Mouse (Mus musculus): Measurements from ENCODE around the gene Capn5. TPM values are rescaled to one million over a fixed set of nuclear protein-coding genes. Genes with fewer than 3 reads are reported as not detected.

Capn5 gene
- polyA plus RNA-seq, 2 experiments from 2014 or later: 0.90 to 1.5 TPM

DNA sequence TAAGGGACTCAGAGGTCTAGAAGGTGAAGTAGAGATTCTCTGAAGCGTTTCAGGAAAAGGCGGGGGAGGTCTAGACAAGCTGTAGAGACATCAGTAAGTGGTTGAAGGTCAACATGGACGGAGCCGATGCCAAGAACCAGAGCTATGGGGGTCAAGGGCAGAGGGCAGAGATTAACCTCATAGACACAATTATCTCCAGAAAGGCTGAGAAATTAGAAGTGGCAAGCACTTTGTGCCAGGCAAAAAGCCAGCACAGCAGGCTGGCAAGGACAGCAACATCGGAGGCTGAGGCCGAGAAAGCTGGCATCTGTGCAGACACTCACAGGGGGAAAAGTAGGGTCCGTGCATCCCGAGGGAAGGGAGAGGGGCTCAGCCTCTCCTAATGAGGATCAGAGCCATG lies 30.3 kb downstream of the Capn5 start:
- no peak for ATAC-seq

DNA sequence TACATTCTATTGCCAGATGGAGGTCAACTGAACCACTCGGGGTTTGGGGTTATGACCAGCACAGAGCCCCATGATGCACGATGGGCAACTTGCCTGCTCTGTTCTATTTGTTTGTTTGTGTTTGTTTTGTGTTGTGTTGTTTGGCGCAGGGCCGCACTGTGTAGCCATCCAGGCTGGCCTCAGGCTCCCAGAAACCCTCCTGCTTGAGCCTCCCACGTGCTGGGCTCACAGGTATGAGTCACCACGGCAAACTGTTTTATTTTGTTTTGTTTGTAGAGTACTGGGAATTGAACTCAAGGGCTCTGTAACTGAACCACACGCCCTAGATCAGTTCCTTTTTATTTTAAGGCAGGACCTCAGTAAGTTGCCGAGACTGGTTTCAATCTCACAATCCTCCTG lies 31.6 kb downstream of the Capn5 start:
- no peak for ATAC-seq

- ATAC-seq: no peak
Measured at GRCm38 (mm10) chr7:98145842-98146446, 32.1 kb downstream of the Capn5 start.

- no peak for ATAC-seq
Measured at GRCm38 (mm10) chr7:98145402-98145801, 32.7 kb downstream of the Capn5 start, which contains the start of gene Omp. Gene Omp (minus strand): TSS chr7:98145502.

GRCm38 (mm10) chr7:98142648-98143047 lies 35.4 kb downstream of the Capn5 start:
- ATAC-seq: no peak

DNA sequence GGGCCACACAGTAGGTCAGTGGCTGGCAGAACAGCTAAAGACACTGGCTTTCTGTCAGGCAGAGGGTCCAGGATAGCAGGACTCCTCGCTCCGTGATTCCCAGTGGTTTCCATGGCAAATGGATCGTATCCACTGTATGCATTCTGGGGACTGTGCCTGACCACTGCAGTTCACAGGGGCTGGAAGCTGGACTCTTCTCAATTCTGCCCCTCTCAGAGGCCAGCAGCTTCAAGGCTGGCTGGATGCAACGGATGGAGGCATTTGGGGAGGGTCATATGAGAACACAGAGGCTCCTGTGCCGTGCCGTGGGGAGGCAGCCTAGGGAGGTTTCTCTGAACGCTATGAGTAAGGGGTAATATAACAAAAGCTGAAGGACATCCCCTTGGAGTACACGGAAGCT lies 35.8 kb downstream of the Capn5 start:
- ATAC-seq: no peak

DNA sequence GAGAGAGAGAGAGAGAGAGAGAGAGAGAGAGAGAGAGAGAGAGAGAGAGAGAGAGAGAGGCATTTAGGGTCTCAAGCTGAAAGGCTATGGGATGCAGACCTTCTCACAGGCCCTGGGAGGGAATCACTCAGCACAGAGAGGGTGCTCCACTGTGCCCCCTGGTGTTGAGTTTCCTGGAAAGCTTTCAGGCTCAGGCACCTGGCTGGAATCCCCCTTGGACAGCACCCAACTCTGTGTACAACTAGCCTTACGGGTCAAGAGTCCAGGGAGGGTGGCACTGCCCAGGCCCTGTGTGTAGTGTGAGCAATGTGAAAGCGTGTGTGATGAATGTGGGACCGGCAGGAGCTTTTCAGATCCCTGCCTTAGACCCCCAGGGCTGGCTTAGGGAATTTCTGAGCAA lies 36.9 kb downstream of the Capn5 start:
- no peak for ATAC-seq

- no peak for ATAC-seq
Measured at GRCm38 (mm10) chr7:98140597-98140996, 37.5 kb downstream of the Capn5 start.

- no peak for ATAC-seq
Measured at GRCm38 (mm10) chr7:98139216-98139615, 38.9 kb downstream of the Capn5 start.

DNA sequence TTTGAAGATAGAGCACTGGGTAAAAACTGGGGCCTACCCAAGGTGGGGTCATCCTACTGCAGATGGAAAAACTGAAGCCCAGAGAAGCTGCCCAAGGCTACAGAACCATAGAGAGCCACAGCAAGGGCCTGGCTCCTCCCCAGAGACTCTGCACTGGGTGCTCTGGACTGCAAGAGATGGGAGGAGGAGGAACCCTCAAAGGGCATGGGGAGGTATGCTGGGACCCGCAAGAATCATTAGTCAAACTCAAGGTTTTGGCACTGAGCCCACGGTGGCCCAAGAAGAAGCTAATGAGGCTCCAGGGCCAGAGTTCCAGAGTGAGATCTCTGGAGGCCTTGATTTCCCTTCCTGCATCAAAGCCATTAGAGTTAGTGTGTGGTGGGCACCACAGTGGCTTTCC lies 40.1 kb downstream of the Capn5 start:
- no peak for ATAC-seq

DNA sequence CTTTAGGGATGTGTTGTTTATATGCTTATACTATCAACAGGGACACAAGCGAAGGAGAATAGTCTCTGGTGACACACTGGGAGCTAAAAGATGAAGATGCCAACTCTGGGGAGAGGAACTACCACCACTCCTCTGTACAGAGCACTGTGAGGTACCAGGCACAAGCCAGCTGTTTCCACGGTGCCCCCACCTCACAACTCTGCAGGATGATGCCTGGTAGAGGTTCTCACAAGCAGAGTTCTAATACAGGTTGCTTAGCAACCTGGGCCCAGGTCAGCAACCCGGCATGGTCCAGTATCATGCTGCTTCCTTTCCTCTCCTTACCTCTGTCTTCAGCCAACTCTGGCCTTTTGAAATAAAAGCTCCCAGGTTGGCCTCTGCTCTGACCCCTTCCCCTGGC lies 40.5 kb downstream of the Capn5 start:
- no peak for ATAC-seq

GRCm38 (mm10) chr7:98131751-98132150 lies 46.3 kb downstream of the Capn5 start:
- no peak for ATAC-seq

- no peak for ATAC-seq
Measured at GRCm38 (mm10) chr7:98125473-98125872, 52.6 kb downstream of the Capn5 start.

DNA sequence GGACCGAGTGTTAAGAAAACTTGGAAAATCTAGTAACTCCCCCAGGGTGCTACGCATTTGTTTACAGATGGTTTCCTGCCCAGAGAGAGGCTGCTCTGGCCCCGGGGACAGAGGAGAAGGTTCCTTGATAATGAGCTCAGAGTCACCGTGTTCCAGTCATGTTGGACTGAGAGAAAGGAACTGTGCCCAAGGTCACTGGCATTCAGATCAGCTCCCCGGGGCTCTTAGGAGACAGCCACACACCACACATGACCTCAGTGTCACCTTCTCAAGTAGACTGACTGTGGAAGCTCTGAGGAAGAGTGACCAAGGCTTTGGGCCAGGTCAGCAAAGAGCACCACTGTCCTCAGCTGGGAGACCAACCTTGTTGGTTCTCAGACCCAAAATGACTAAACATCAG lies 53.4 kb downstream of the Capn5 start:
- no peak for ATAC-seq

DNA sequence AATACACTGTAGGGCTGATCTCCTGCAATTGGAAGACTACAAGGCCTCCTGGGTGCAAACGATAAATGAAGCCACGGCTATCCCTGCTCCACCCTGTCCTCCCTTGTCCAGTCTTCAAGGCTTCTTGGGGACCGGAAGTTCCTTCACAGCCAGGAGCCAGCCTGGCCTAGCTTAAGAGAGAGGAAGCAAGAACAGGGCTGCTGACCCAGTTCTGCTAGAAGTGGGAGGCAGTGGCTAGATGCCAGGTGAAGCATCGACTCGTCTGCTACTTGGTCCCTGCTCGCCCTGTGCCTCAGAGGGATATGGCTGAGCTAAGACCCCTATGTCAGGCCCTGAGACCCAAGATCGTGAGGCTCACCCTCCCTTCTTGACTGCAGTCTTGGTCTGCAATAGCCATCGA lies 56.4 kb downstream of the Capn5 start:
- ATAC-seq: no peak

GRCm38 (mm10) chr7:98121241-98121640 lies 56.8 kb downstream of the Capn5 start:
- no peak for ATAC-seq

DNA sequence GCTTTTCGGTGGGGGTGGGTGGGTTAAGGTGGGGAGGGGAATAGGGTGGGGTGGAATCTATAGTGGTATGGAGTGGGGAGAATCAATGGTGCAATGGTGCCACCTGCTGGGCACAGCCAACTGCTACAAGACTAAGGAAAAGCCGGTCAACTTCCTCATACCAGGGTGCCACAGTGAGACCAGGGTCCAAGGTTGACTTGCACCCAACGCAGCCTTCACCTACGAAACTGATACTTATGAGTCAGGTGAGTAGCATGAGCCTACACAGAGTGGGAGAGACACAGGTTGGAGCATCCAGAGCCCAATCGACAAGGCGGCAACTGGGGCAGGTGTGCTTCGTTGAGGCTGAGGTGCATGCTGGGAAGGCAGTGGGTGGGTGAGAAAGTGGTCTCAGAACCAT lies 57.7 kb downstream of the Capn5 start:
- ATAC-seq: peak; percentile 96

- no peak for ATAC-seq
Measured at GRCm38 (mm10) chr7:98119961-98120232, 58.2 kb downstream of the Capn5 start.

DNA sequence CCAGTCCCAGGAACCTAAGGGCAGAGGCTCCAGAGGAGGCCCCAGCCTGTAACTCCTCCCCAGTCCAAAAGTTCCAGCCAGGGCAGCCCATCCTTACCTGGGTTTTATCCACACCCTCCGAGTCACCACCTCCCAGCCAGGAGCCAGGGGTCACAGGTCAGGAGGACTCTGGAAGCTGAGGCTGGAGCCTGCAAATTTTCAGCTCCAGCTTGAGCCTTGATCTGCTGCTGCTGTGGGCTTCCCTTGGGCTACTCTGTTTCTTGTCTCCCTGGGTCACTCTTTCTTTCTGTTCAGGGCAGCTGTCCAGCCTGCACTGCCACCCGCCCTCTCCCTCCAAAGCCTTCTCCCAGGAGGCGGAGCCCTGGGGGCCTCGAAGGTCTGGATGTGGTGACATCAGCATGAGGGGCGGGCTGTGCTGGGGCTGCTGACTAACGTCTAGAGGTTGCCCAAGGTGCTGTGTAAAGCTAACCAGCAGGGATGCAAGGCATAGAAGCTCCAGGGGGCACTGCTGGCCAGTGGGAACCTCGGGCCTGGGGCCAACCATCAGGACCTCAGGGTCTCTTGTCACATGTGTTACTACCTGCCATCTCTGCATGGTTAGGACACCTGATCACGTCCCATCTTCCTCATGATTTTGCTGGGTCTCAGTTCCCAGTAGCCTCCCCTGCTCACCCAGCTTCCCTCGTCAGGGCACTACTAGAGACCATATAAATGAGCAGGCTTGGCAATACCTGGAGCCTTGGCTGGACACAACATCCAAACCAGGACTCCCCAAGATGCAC lies 58.7 kb downstream of the Capn5 start, which contains the start of gene Myo7a:
Gene Myo7a, minus strand, starts transcription at position 346 of the 782 bp plus-strand sequence.
- no peak for ATAC-seq

DNA sequence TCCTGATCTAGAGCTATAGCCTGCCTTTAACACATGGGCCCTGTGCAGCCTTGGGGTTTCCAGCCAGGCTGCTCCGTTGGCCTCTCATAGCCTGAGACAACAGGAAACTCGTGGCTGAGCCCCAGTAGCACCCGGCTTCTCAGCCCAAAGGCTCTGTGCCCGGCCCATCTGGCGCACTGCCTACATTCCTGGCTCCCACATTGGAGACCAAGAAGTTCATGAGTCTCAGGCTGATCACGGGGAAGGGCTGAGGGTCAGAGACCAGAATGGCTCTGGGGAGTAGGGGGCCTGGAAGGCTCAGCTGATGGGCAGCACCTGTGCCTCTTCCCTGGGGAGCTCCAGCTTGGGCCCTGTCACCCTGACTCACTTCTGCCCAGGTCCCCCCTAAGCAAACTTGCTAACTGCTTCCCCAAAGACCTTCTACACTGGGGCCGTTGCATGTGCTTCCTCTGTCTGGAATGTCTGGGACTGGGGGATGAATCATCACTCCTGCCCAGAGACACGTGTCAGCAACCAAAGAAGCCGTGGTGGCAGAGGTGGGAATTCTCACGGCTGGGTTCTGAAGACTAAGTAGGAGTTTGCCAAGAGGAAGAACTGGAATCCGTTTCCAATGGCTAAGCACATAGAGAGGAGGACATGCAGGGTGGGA lies 60.9 kb downstream of the Capn5 start:
- ATAC-seq: no peak

- no peak for ATAC-seq
Measured at GRCm38 (mm10) chr7:98114656-98115055, 63.4 kb downstream of the Capn5 start.

GRCm38 (mm10) chr7:98111233-98111632 lies 66.8 kb downstream of the Capn5 start:
- no peak for ATAC-seq

DNA sequence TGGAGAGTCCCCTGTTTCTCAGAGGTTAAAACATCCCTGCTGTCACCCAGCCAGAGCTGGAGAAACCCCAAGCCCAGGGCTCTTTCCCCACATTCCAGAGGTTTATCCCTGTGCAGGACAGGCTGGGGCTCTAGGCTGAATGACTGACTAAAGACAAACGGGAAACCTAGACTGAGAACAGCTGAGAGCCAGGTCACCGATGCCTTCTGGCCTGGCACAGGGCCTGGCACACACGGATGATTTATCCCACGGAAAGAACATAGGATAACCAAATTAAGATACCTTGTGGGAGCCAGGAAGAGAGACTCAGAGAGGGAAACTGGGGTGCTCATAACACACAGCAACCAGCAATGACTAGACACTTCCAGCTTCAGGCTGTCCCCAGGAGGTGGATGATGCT lies 68.3 kb downstream of the Capn5 start:
- ATAC-seq: no peak

Data from CD4-positive, CD25-positive, alpha-beta regulatory T cell, adult 4 months (primary cell).